Mouse (Mus musculus): Measurements from ENCODE around the gene Aloxe3. TPM values are rescaled to one million over a fixed set of nuclear protein-coding genes. Genes with fewer than 3 reads are reported as not detected.

Gene Aloxe3
- polyA plus RNA-seq, 1 experiment from 2014 or later: 8.1 TPM

GRCm38 (mm10) chr11:69171626-69172025 is 45.9 kb downstream of the Aloxe3 start:
- H3K27me3 ChIP-seq (replicated peaks; ENCODE audit: control insufficient read depth, insufficient read depth, low read length): no peaks in the 10 kb centered on the region
- no peaks in the 10 kb centered on the region for H3K4me1 ChIP-seq (ENCODE audit: control insufficient read depth, insufficient read depth, low read depth, low read length)
- H3K4me3 ChIP-seq (ENCODE audit: low read length): no peak overlapping the region
- no peak overlapping the region for H3K9ac ChIP-seq (ENCODE audit: low read depth, low read length)
- H3K27ac ChIP-seq (ENCODE audit: low read depth, low read length): no peak overlapping the region
- 24% methylated on average over 7 of the region's 7 CpGs for WGBS
- no peak for ATAC-seq
- H3K36me3 ChIP-seq (ENCODE audit: control insufficient read depth, insufficient read depth, low read length): no peaks in the 10 kb centered on the region
- no peaks in the 10 kb centered on the region for H3K9me3 ChIP-seq (ENCODE audit: control insufficient read depth, low read length)
- no peak overlapping the region for H3K4me2 ChIP-seq (ENCODE audit: low read length)

GRCm38 (mm10) chr11:69172606-69173005 is 46.9 kb downstream of the Aloxe3 start:
- 90% methylated on average over 2 of the region's 2 CpGs for WGBS
- H3K27ac ChIP-seq (ENCODE audit: low read depth, low read length): no peak overlapping the region
- H3K4me2 ChIP-seq (ENCODE audit: low read length): no peak overlapping the region
- no peaks in the 10 kb centered on the region for H3K9me3 ChIP-seq (ENCODE audit: control insufficient read depth, low read length)
- H3K4me1 ChIP-seq (ENCODE audit: control insufficient read depth, insufficient read depth, low read depth, low read length): no peaks in the 10 kb centered on the region
- H3K36me3 ChIP-seq (ENCODE audit: control insufficient read depth, insufficient read depth, low read length): no peaks in the 10 kb centered on the region
- H3K4me3 ChIP-seq (ENCODE audit: low read length): no peak overlapping the region
- no peak for ATAC-seq
- H3K9ac ChIP-seq (ENCODE audit: low read depth, low read length): no peak overlapping the region
- H3K27me3 ChIP-seq (replicated peaks; ENCODE audit: control insufficient read depth, insufficient read depth, low read length): no peaks in the 10 kb centered on the region

- no peak overlapping the region for H3K4me2 ChIP-seq (ENCODE audit: low read length)
- H3K4me1 ChIP-seq (ENCODE audit: control insufficient read depth, insufficient read depth, low read depth, low read length): no peaks in the 10 kb centered on the region
- no peaks in the 10 kb centered on the region for H3K27me3 ChIP-seq (replicated peaks; ENCODE audit: control insufficient read depth, insufficient read depth, low read length)
- H3K9ac ChIP-seq (ENCODE audit: low read depth, low read length): no peak overlapping the region
- H3K36me3 ChIP-seq (ENCODE audit: control insufficient read depth, insufficient read depth, low read length): no peaks in the 10 kb centered on the region
- H3K4me3 ChIP-seq (ENCODE audit: low read length): no peak overlapping the region
- 83% methylated on average over 7 of the region's 7 CpGs for WGBS
- H3K27ac ChIP-seq (ENCODE audit: low read depth, low read length): no peak overlapping the region
- H3K9me3 ChIP-seq (ENCODE audit: control insufficient read depth, low read length): no peaks in the 10 kb centered on the region
- ATAC-seq: no peak
These were observed 49.0 kb downstream of the Aloxe3 start for GRCm38 (mm10) chr11:69174722-69175121.

GRCm38 (mm10) chr11:69178525-69178924 is 52.8 kb downstream of the Aloxe3 start:
- H3K27me3 ChIP-seq (replicated peaks; ENCODE audit: control insufficient read depth, insufficient read depth, low read length): no peaks in the 10 kb centered on the region
- WGBS: 87% methylated on average over 3 of the region's 3 CpGs
- no peak for ATAC-seq

GRCm38 (mm10) chr11:69179512-69179911 is 53.8 kb downstream of the Aloxe3 start:
- Histone ChIP-seq H3K9me3 (ENCODE audit: control insufficient read depth, low read length) (no peaks in the 10 kb centered on the region), H3K4me1 (ENCODE audit: control insufficient read depth, insufficient read depth, low read depth, low read length) (no peaks in the 10 kb centered on the region), H3K4me2 (ENCODE audit: low read length) (no peak overlapping the region), H3K9ac (ENCODE audit: low read depth, low read length) (no peak overlapping the region), H3K36me3 (ENCODE audit: control insufficient read depth, insufficient read depth, low read length) (no peaks in the 10 kb centered on the region), H3K4me3 (ENCODE audit: low read length) (no peak overlapping the region), H3K27ac (ENCODE audit: low read depth, low read length) (no peak overlapping the region), H3K27me3 (replicated peaks; ENCODE audit: control insufficient read depth, insufficient read depth, low read length) (no peaks in the 10 kb centered on the region)
- ATAC-seq: no peak
- 48% methylated on average over 3 of the region's 3 CpGs for WGBS

More at GRCm38 (mm10) chr11:69178525-69178924, 52.8 kb downstream of the Aloxe3 start:
- Histone ChIP-seq H3K4me3 (ENCODE audit: low read length) (no peak overlapping the region), H3K9ac (ENCODE audit: low read depth, low read length) (no peak overlapping the region), H3K4me2 (ENCODE audit: low read length) (no peak overlapping the region), H3K36me3 (ENCODE audit: control insufficient read depth, insufficient read depth, low read length) (no peaks in the 10 kb centered on the region), H3K9me3 (ENCODE audit: control insufficient read depth, low read length) (no peaks in the 10 kb centered on the region), H3K27ac (ENCODE audit: low read depth, low read length) (no peak overlapping the region), H3K4me1 (ENCODE audit: control insufficient read depth, insufficient read depth, low read depth, low read length) (no peaks in the 10 kb centered on the region)

GRCm38 (mm10) chr11:69180120-69180519 is 54.4 kb downstream of the Aloxe3 start:
- H3K4me3 ChIP-seq (ENCODE audit: low read length): no peak overlapping the region
- 86% methylated on average over 4 of the region's 4 CpGs for WGBS
- H3K4me2 ChIP-seq (ENCODE audit: low read length): no peak overlapping the region
- no peak overlapping the region for H3K9ac ChIP-seq (ENCODE audit: low read depth, low read length)
- no peak overlapping the region for H3K27ac ChIP-seq (ENCODE audit: low read depth, low read length)
- no peaks in the 10 kb centered on the region for H3K36me3 ChIP-seq (ENCODE audit: control insufficient read depth, insufficient read depth, low read length)
- no peaks in the 10 kb centered on the region for H3K9me3 ChIP-seq (ENCODE audit: control insufficient read depth, low read length)
- ATAC-seq: no peak
- H3K4me1 ChIP-seq (ENCODE audit: control insufficient read depth, insufficient read depth, low read depth, low read length): no peaks in the 10 kb centered on the region
- no peaks in the 10 kb centered on the region for H3K27me3 ChIP-seq (replicated peaks; ENCODE audit: control insufficient read depth, insufficient read depth, low read length)

- no peak for ATAC-seq
- H3K27ac ChIP-seq (ENCODE audit: low read depth, low read length): no peak overlapping the region
- no peaks in the 10 kb centered on the region for H3K4me1 ChIP-seq (ENCODE audit: control insufficient read depth, insufficient read depth, low read depth, low read length)
- H3K4me3 ChIP-seq (ENCODE audit: low read length): no peak overlapping the region
- no peak overlapping the region for H3K9ac ChIP-seq (ENCODE audit: low read depth, low read length)
- no peak overlapping the region for H3K4me2 ChIP-seq (ENCODE audit: low read length)
- H3K36me3 ChIP-seq (ENCODE audit: control insufficient read depth, insufficient read depth, low read length): no peaks in the 10 kb centered on the region
- 86% methylated on average over 5 of the region's 5 CpGs for WGBS
- H3K27me3 ChIP-seq (replicated peaks; ENCODE audit: control insufficient read depth, insufficient read depth, low read length): no peaks in the 10 kb centered on the region
- H3K9me3 ChIP-seq (ENCODE audit: control insufficient read depth, low read length): no peaks in the 10 kb centered on the region
These were observed 59.3 kb downstream of the Aloxe3 start for GRCm38 (mm10) chr11:69185031-69185430.

GRCm38 (mm10) chr11:69185936-69186335 is 60.2 kb downstream of the Aloxe3 start:
- no peak for ATAC-seq
- WGBS: 93% methylated on average over 6 of the region's 6 CpGs

GRCm38 (mm10) chr11:69192840-69193239 is 67.1 kb downstream of the Aloxe3 start:
- H3K4me3 ChIP-seq (ENCODE audit: low read length): no peak overlapping the region
- no peaks in the 10 kb centered on the region for H3K9me3 ChIP-seq (ENCODE audit: control insufficient read depth, low read length)
- no peaks in the 10 kb centered on the region for H3K36me3 ChIP-seq (ENCODE audit: control insufficient read depth, insufficient read depth, low read length)
- 0% methylated on average over 1 of the region's 1 CpGs for WGBS
- ATAC-seq: 0 out of 2 replicates have a peak, but pooled peaks have one; percentile 52
- no peak overlapping the region for H3K4me2 ChIP-seq (ENCODE audit: low read length)
- no peak overlapping the region for H3K27ac ChIP-seq (ENCODE audit: low read depth, low read length)
- no peak overlapping the region for H3K9ac ChIP-seq (ENCODE audit: low read depth, low read length)
- peaks cover 11% of the 10 kb centered on the region for H3K27me3 ChIP-seq (replicated peaks; ENCODE audit: control insufficient read depth, insufficient read depth, low read length)
- H3K4me1 ChIP-seq (ENCODE audit: control insufficient read depth, insufficient read depth, low read depth, low read length): peaks cover 10% of the 10 kb centered on the region; the same call in 1 of the 2 replicates

More at GRCm38 (mm10) chr11:69185936-69186335, 60.2 kb downstream of the Aloxe3 start:
- Histone ChIP-seq H3K9me3 (ENCODE audit: control insufficient read depth, low read length) (no peaks in the 10 kb centered on the region), H3K27ac (ENCODE audit: low read depth, low read length) (no peak overlapping the region), H3K36me3 (ENCODE audit: control insufficient read depth, insufficient read depth, low read length) (no peaks in the 10 kb centered on the region), H3K4me1 (ENCODE audit: control insufficient read depth, insufficient read depth, low read depth, low read length) (no peaks in the 10 kb centered on the region), H3K27me3 (replicated peaks; ENCODE audit: control insufficient read depth, insufficient read depth, low read length) (no peaks in the 10 kb centered on the region), H3K4me2 (ENCODE audit: low read length) (no peak overlapping the region), H3K4me3 (ENCODE audit: low read length) (no peak overlapping the region), H3K9ac (ENCODE audit: low read depth, low read length) (no peak overlapping the region)

- Histone ChIP-seq H3K4me2 (ENCODE audit: low read length) (peak overlapping the region; percentile 59), H3K4me1 (ENCODE audit: control insufficient read depth, insufficient read depth, low read depth, low read length) (peaks cover 10% of the 10 kb centered on the region; the same call in 1 of the 2 replicates), H3K27ac (ENCODE audit: low read depth, low read length) (no peak overlapping the region), H3K27me3 (replicated peaks; ENCODE audit: control insufficient read depth, insufficient read depth, low read length) (peaks cover 16% of the 10 kb centered on the region), H3K36me3 (ENCODE audit: control insufficient read depth, insufficient read depth, low read length) (no peaks in the 10 kb centered on the region), H3K4me3 (ENCODE audit: low read length) (peak overlapping the region; percentile 34), H3K9me3 (ENCODE audit: control insufficient read depth, low read length) (no peaks in the 10 kb centered on the region), H3K9ac (ENCODE audit: low read depth, low read length) (peak overlapping the region; percentile 46)
- no peak for ATAC-seq
- WGBS: 11% methylated on average over 5 of the region's 5 CpGs
These were observed 71.1 kb downstream of the Aloxe3 start for GRCm38 (mm10) chr11:69196766-69197165.
